Mouse (Mus musculus): Measurements from ENCODE around the gene Smg7.
A peak's percentile ranks its signal among the peaks of the same experiment; 100 is the strongest.
"Not testable (repeated sequence)": the region's sequence is repeated elsewhere in the genome, so short reads cannot be mapped to it uniquely, and the experiment has no call there.

Gene Smg7

DNA sequence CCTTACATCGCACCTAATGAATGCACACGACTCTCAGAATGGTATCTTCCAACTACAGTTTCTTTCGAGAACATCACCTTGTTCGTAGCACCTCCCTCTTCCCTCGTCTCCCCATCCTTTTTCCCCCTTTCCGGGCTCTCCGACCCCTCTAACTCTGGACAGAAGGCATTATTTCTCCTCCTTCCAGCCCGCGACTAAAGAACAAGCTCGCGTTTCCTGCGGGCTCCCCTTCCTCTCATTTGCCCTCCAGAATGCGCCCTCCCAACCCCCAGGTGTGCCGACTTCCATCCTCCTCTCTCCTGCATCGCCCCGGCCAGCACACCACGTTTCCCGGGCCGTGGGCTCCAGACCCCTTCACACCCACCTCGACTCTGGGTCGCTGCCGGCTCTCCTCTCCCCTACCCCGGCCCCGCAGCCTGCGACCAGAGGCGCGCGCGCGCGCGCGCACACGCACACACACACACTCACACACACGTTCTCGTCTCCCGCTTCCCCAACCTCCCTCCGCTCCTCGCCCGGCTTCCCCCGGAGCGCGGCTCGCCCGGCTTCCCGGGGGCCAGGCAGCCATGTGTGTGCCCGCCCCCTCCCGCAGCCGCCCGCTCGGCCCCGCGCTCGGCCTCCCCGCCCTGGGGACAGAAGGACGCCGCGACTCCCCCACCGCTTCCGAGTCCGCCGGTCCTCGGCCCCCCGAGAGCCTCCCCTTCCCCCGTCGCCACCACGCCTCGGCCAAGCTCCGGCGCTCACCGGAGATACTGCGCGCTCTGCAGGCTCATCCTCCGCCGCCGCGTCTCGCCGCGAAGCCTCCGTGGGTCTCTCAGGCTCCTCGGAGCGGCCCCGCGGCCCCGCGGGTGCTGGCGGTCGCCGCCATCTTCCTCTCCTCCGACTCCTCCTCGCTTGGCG, at the start of gene Smg7:
Gene Smg7 (minus strand): TSS at position 882 of the 900 bp plus-strand sequence.
- DNase-seq (ENCODE audit: low read depth) = peak; percentile 37

DNA sequence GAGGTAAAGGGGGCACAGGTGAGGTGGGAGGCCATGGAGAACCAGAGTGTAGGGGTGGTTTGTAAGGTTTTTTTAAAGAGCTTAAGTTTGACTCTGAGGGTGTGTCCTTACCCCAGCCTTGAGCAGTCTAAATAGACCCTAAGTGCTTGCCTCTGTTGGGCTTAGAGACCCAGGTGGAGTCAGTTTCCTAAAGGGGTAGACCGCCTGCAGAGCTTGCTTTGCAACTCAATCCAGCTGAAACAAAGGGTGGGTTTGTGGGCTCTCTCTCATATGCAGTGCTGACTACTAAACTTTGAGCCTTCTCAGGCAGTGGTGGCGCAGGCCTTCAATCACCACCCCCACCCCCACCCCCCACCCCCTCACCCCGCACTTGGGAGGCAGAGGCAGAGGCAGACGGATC, 40.5 kb upstream of the Smg7 start:
- no peak for DNase-seq (ENCODE audit: low read depth)

DNA sequence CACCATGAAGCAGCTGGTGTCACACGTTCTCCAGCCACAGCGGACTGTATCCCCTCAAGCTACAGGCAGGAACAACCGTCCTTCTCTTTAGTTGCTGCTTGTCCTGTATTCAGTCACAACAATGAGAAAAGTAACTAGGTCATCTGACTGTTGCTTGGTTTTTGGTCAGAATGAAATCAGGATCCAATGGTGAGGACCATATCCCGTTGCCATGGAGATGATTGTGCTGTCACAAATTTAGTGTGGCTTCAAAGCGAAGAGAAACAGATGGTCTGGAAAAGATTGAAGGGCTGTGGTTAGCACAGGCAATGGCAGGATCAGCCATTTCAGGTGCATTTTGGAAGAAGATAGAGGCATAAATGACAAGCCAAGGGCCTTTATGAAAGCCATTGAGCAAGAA, 33.9 kb upstream of the Smg7 start:
- no peak for DNase-seq (ENCODE audit: low read depth)

DNA sequence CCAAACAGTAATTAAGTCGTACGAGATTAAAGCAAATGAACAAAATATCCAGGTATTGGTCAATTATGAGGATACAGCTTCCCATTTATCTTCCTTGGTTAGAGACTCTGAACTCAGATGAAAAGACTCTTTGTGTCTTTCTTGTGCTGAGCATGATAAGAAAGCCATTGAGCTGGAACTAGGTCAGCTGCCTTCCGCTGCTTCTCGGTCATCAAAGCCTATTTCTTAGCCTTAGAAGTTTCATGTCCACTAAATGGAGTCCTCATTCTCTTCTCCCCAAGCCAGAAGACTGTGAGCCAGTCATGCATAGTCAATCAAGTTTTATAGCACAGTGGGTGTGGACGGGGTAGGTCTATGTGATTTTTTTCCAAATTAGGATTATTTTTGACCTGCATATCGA, 33.0 kb upstream of the Smg7 start:
- DNase-seq (ENCODE audit: low read depth) = no peak

DNA sequence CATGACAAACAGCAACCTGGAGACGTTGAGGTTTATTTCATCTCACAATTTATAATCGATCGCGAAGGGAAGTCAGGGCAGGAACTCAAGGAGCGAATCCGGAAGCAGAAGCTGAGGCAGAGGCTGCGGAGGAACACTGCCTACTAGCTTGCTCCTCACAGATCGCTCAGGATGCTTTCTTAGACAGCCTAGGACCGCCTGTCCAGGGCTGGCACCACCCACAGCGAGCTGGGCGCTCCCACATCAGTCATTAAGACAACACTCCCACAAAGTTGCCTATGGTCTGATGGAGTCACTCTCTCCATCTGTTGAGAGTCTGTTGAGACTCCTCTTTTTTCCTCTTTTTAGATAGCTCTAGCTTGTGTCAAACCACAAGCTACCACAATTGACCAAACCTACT, 31.5 kb upstream of the Smg7 start:
- no peak for DNase-seq (ENCODE audit: low read depth)

DNA sequence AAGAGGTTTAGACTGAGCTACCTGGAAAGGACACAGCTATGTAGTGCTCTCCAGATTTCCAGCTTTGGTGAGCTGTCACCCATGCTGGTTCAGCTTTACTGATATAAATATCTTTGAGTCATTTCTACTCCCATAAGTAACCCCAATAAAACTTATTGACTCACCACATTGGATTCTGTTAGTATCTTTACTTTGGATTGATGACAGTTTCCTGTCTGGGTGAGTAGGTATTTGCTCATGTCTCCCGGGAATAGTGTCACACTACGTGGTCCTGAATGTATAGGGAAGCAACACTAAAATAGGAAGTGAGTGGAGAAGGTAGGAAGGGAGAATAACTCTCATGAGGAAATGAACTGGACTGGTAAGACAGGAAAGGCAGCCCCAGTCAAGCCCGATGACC, 19.3 kb upstream of the Smg7 start:
- no peak for DNase-seq (ENCODE audit: low read depth)

DNA sequence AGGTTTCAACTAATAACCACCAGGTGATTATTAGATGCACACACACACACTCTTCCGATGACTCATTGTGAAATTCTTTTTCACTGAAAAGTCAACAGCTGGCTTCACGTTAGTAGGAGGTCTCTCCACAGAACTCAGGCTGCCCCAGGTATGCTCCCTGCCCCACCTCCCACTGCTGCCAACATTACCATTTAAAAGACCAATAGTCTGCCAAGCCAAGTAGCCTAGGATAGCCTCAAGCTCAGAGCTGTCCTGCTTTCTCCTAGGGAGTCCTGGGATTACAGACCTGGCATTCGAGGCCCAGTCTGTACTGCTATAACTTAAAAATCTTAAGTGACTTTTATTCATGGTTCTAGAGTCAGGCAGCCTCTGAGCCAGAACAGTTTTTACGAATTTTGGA, 15.2 kb upstream of the Smg7 start:
- DNase-seq (ENCODE audit: low read depth) = no peak

DNA sequence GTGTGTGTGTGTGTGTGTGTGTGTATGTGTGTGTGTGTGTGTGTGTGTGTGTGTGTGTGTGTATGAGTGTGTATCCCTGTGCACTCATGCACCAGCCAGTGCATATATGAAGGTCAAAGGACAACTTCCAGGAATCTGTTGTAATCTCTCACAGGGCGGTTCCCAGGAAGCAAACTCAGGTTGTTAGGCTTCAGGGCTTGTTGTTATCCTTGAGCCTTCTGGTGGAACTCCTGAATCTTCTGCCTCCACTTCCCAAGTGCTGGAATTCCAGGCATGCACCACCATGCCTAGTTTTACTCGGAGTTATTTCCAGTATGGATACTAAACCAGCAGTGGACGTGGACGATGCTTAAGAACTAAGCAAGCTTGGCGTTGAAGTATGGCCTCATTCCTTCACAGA, 14.5 kb upstream of the Smg7 start:
- DNase-seq (ENCODE audit: low read depth) = no peak

DNA sequence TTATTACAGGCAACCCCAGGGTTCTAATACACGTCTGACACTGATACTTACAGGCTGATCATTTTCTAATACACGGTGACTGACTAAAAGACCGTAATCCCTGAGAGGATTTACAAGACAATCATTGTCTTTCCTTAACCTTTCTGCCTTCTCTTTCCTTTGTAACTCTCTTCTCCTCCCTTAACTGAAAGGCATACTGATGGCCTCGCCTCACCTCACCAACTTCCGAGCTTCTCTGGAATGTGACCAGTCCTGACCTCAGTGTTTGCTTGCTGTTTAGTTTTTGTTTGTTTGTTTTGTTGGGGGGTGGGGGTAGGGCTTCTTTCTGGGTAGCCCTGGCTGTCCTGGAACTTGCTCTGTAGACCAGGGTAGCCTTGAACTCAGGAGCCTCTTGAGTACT, 13.3 kb upstream of the Smg7 start:
- no peak for DNase-seq (ENCODE audit: low read depth)

DNA sequence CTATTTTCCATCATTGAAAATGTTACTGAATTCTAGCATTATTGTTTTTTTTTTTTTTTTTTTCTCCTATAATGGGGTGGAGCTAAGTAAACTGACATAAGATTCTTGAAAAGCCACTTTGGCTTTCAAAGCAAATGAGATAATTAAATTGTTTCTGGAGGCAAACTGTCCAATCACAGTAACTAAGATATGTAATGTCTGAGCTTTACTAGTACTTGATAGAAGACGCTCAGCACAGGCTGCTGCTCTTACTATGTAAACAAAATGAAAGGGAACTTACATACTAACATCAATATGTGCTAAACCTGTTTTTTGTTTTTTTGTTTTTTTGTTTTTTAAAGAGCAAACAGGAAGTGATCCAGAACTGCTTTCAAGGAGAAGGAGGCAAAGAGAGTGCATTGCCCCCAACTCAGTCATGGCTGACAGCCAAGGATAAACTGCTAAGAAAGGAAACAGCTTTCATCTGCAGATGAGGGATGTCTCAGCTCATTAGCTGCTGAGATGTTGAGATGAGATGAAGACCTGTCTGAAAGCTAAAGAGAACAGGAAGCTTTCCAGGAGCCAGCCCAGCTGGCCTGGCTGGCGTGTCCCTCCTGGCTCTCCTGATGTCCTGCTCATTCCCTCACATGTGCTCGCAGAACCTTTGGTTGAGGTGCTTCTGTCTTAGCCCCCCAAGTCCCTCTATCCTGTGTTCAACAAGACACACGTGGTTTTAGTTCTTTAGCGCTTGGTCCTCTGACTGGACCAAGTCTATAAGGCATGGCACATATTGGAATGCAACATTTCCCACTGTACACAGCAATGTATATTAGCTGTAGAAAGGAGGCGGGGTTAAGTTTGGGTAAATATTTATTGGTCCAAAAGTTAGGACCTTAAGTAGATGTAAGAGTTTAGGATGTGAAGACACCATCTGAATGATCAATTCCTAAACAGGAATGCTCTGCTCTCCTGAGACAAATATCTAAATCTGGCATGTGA, 11.3 kb upstream of the Smg7 start:
- no peak for DNase-seq (ENCODE audit: low read depth)

DNA sequence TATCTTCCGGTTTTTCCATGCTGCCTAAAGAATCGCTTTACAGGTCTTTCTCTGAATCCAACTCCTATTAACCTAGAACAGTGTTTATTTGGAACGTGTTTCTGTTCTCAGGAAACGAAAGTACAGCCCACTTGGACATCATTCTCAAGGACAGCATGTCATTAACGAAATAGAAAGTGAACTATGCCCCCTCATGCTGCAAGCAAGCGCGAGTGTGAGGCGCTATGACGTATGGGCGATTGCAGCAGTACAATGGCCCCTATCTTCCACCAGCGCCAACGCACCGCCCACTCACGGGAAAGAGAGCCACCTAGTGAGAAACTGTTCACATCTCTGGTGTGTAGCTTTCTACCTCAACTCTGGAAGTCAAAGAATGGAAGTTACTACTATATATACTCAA, 2.0 kb upstream of the Smg7 start:
- peak; percentile 93 for DNase-seq (ENCODE audit: low read depth)

DNA sequence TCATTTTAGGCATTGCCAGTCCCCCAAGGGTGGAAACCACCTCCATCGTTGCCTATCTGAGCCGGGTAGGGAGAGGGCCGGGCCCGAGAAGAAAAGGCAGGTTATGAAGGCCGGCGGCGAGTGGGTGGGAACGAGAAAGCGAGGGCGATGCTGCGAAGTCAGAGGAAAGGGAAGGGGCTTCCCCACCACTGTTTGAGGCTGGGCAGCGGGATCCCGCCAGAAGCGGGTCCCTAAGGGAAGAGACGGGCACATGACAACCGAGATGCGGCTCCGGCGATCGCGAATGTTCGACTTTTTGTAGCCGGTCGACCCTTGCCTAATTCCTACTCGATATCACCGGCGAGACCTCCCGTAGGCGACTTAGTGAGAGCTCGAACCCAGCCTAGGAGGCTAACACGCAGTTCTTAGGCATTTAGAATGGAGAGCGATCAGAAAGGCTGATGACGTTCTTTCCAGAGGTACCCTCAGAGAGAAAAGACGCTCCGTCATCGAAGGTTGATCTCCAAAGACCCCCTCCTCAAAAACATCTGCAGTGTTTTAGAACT, 1.2 kb upstream of the Smg7 start:
- peak; percentile 46 for DNase-seq (ENCODE audit: low read depth)

DNA sequence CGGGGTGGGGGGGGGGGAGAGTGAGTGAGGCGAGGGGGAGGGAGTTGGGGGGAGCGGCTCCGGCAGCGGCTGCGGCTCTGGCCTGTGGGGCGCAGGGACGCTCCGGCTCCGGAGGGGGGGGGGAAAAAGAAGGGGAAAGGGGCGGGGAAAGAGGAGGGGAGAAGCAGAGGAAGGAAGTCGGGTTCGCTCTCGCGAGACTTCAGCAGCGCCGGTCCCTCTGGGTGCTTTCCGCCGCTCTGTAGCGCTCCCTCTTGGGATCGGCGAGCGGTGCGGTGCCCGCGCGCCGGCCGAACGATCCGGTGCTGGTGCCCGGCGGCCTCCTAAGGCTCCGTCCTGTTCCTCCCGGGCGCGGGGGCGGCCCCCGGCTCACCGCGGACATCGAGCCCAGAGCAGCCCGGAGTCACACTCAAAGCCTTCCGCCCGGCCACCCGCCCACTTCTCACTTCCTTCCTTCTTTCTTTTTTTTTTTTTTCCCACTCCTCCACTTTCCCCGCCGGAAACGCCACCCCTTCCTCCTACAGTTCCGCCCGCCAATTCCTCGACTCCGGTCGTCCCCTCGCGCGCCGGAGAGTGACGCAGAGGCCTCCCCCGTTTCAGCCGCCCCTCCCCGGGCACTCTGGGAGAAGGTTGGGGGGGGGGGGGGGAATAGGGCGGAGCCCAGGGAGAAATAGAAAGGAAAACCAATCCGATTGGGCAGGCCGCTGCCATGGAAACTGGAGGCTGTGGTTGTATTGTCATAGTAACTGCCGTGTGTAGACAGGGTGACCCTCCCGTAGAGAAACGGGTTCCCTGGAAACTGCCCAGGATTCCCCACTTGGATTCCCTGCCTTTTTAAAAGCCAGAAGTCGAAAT, 445 bp upstream of the Smg7 start:
- peak; percentile 98 for DNase-seq (ENCODE audit: low read depth)

DNA sequence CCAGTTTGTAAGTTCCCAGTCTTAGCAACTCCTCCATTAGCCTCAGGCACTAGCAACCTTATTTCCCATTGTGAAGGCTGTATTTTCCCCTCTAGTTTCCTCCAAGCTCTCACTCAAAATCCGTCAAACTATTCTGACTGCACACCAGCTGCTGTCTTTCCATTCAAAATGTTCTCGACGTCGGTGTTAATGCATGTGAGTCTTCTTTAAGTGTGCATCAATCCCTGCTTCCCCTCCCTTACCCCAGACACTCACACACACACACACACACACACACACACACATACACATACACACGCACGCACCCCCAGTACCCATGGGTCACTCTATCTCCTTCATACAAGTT, 1.1 kb downstream of the Smg7 start:
- DNase-seq (ENCODE audit: low read depth) = peak; percentile 55

DNA sequence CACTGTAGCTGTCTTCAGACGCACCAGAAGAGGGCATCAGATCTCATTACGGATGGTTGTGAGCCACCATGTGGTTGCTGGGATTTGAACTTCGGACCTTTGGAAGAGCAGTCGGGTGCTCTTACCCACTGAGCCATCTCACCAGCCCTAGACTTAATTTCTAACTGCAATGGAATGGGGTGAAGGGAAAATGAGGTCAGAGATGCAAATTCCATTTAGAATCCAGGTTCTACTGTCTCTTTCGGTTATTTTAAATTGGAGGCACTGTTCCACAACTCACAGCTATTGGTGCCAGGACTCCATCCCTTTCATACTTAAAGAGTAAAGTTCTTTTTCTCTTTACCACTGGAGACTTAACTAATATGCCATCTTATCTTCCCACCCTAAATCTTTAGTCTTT, 14.4 kb downstream of the Smg7 start:
- DNase-seq (ENCODE audit: low read depth) = not testable (repeated sequence)

DNA sequence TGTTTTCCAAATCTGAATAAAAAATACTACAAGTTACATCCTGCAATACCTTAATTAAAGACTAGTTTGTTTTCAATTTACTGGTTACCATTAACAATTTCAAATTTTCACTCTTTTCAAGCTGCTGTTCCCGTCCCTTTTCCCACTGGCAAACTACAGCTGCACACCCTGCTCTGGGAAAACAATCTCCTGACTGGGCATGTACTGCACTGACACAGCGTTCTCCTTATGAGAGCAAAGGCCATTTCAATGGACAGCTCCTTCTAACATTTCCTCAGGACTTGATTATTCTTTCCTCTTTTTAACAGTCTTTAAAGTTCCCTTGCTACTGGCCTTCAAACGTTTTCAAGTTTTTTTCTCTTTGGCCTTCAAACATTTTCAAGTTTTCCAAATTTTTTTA, 31.4 kb downstream of the Smg7 start:
- no peak for DNase-seq (ENCODE audit: low read depth)

DNA sequence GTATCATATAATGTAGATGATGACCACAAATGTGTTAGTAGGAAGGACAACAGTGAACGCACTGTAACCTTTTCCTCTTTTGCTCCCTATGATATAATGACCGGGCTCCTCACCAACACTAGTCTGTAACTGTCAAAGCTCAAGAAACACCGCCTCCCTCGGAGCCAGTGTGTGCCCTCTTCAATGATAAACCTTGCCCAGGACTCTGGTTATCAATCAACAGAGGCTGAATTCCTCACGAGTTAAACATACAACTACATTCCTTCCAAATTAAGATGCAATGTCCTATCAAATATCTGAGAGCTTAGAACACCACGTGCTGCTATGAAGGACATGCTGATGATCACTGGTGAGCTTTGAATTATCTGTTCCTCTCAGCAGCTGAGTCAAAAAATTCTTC, 32.5 kb downstream of the Smg7 start:
- DNase-seq (ENCODE audit: low read depth) = no peak

DNA sequence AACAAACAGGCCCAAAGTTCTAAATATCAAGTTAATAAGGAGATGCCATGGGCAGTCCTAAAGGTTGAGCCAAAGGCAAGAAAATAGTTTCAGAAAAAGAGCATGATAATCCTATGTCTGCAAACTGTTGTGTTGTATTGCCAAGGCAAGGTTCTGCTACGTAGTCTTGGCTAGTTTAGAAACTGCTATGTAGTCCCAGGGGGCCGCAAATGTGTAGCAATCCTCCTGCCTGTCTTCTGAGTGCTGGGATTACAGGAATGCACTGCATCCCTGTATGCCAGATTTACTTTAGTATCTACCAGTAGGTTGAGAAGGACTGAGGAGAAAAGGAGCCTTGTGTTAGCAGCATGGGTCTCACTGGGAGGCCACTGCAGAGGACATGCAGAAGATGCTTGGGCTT, 55.6 kb downstream of the Smg7 start:
- no peak for DNase-seq (ENCODE audit: low read depth)

DNA sequence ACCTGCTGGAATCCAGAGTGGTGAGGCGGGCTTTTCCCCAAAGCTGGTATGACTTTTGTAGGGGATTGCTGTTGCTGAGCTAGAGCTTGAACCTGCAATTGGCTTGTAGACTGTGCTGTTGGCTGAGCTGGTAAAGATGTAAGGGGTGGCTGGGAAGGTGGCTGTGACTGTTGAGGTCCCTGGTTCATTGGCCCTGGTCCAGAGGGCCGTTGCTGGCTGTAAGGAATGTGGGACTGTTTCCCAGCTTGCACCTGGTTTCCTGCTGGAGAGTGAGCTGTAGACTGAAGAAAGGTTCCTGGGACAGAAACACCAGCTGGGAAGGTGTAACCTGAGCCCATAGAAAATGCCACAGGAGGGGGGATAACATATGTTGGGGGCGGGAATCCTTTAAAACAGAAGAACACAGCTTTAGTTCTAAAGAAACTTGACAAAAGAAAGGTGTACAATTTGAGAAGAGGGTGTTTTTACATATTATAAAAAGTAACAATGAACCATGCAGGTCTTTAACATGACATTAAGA, 57.2 kb downstream of the Smg7 start:
- DNase-seq (ENCODE audit: low read depth) = no peak

DNA sequence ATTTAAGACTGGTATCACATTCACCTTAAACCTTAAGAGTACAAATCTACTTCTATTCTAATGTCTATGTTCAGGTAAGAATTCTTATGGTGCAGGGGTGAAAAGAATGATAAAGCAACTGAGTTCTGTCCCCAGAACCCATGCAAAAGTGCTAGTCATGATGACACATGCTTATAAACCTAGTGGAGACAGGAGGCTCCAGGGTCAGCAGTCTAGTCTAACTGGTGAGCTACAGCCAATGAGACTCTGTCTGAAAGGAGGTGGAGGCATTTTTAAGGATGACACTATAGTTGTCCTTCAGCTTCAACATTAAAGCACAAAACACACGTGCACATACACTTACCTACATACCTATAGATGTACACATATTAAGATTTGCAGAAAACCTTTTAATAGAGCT, 57.8 kb downstream of the Smg7 start:
- DNase-seq (ENCODE audit: low read depth) = no peak

DNA sequence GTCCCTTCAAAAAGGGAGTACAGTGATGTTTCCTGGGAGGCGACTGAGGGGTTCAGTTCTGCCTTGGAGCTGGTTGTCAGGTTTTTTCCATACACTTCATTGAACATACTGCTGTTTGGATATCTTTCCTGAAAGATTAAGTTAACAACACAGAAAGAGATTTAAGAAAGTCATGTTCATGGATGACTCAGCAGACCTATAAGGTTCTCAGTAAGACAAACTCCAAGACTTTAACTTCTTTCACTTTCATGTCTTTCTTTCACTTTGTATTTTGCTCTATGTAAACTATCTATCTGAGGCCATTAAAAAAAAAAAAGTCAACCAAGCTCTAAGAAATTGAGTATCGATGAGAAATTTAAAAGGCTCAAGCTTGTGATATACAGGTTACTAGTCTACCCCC, 61.4 kb downstream of the Smg7 start:
- DNase-seq (ENCODE audit: low read depth) = no peak

DNA sequence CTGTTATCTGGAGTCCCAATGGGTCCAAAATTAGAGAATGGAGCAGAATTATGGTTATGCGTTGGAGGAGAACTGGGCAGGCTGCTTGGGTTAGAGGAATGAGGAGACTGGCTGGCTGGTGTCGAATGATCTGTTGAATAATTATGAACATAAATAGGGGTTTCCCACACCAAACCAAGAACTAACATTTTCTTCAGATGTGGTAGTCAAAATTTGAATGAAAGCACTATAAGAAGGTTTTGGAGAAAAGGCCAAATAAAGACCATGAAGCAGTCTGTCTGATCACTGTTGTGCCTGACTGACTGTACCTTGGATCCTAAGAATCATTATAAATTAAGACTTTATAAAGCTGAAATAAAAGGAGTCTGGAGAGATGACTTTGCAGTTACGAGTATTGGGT, 62.1 kb downstream of the Smg7 start:
- no peak for DNase-seq (ENCODE audit: low read depth)

Measured in 416B (cell line).